In the genomic region with DNA sequence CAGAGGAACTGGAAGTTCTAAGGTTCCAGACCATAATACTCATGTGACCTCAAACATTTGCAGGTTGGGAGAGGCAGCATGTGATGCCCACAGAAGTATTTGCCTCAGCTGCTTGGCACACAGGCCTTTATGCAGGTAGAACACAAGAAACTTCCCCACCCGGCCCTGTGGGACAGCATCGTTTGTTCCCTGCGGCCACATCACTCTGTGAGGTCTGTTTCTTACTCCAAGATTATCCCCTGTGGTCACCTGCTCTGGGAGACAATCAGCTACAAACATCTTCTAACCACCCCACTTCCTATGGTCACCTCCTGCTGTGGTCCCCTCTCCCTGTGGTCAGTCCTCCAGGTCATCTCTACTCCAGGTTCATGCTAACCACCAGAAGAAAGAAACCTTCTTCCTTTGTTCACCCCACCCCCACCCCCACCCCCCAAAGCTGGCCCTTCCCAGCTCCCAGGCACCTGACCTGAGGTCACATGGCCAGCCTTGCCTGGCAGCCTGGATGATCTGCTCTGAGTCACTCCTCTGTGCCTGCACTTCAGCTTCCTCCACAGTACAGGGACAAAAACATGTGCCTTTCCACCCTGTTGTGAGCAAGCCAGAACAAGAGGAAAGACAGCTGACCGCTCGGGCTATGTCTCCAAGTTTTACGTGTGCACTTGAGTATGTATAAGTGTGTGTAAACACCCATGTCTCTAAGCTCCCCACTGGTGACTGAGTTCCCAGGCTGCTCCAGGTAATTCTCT, we compare ENCODE assay signal across 7 mouse cellular contexts. TPM values are rescaled to one million over a fixed set of nuclear protein-coding genes. Genes with fewer than 3 reads are reported as not detected.
DNase-seq lines count a peak whose midpoint lies in the region; ATAC-seq and TF ChIP-seq lines count a peak whose summit lies in the region.

No protein-coding gene starts in this region.

- H3K9ac ChIP-seq in intestine, embryonic 16.5 days (ENCODE audit: low read depth, low read length): no peak overlapping the region

- CTCF ChIA-PET in Patski (lab: Charles Lee): interaction anchor here (1.0 kb wide), 1 partner anchor 46 kb away, joined by 3 read pairs; no protein-coding TSS in a partner anchor

- peak; percentile 66 for ATAC-seq in Patski
- ATAC-seq in intestine, embryonic 16.5 days: peak; percentile 62

- H3K36me3 ChIP-seq in intestine, embryonic 16.5 days (ENCODE audit: control insufficient read depth, insufficient read depth, low read length): no peaks in the 10 kb centered on the region

- peaks cover 4% of the 10 kb centered on the region; the same call in 1 of the 2 replicates for H3K9me3 ChIP-seq in intestine, embryonic 16.5 days (ENCODE audit: control insufficient read depth, low read length)

- peak overlapping the region; percentile 45 for H3K27ac ChIP-seq in brown adipose tissue, adult 24 weeks (replicated peaks; ENCODE audit: low read depth, low read length)
- peak overlapping the region; percentile 75 for H3K27ac ChIP-seq in intestine, embryonic 16.5 days (ENCODE audit: low read length)

- no peak for TF ChIP-seq CTCF in Patski (IDR thresholded peaks at IDR 0.05)

- H3K4me1 ChIP-seq in brown adipose tissue, adult 24 weeks (ENCODE audit: control insufficient read depth, insufficient read depth, insufficient read length, low read length): peaks cover 23% of the 10 kb centered on the region
- H3K4me1 ChIP-seq in intestine, embryonic 16.5 days (ENCODE audit: control insufficient read depth, insufficient read depth, low read length): peaks cover 36% of the 10 kb centered on the region

- H3K27me3 ChIP-seq in Patski: no peaks in the 10 kb centered on the region
- H3K27me3 ChIP-seq in intestine, embryonic 16.5 days (replicated peaks; ENCODE audit: control insufficient read depth, insufficient read depth, low read length): no peaks in the 10 kb centered on the region

- no peak for DNase-seq in Patski (ENCODE audit: low read depth, low spot score)
- DNase-seq in lung, postnatal 10 days: peak; percentile 61
- DNase-seq in layer of hippocampus, adult 18-20 months (ENCODE audit: low spot score in 2 of 2): no peak
- no peak for DNase-seq in thymus, postnatal 36 days
- DNase-seq in cerebellum, adult 9-10 months: no peak

- in situ Hi-C loops in Patski (cut with MboI; ENCODE audit: low pct_unique_long_range_greater_than_20kb): loop anchor here (5.0 to 10.0 kb wide), 2 partner anchors 47 to 140 kb away; no protein-coding TSS in a partner anchor

- H3K4me3 ChIP-seq in brown adipose tissue, adult 24 weeks (ENCODE audit: insufficient read depth, low read depth, low read length): no peak overlapping the region
- H3K4me3 ChIP-seq in intestine, embryonic 16.5 days (ENCODE audit: low read length): no peak overlapping the region

- H3K4me2 ChIP-seq in intestine, embryonic 16.5 days (ENCODE audit: low read depth, low read length): no peak overlapping the region

- POLR2A ChIA-PET in Patski (lab: Charles Lee): interaction anchor here (1.2 to 2.3 kb wide), 3 partner anchors 20 to 44 kb away, joined by 3 to 10 read pairs (median 4); a partner anchor contains a TSS

- 63% methylated on average over 6 of the region's 6 CpGs for WGBS in intestine, embryonic 16.5 days

RNA-seq across cellular contexts. Expression of a gene that starts 21.1 kb away (rescaled TPM):
- polyA plus RNA-seq in Patski (2021): 37.1 TPM
- polyA plus RNA-seq in brown adipose tissue, adult 24 weeks (2012; ENCODE audit: insufficient read depth, insufficient read length, missing spikeins): 9.6 and 39.2 TPM in 2 replicates
- 5.7 and 5.8 TPM in 2 replicates for polyA plus RNA-seq in intestine, embryonic 16.5 days (2015; fragmentation: Nextera tagmentation; extraction: Ambion mirVana)
- 10 to 100 TPM; 17.0 to 20.1 TPM for total RNA-seq in layer of hippocampus, adult 18-20 months (2021)
